Mouse (Mus musculus) right cerebral cortex, postnatal 25 days (tissue): ENCODE data around the gene Gm10563.

Experiments
- DNase-seq: peaks from one replicate; pipeline ENCODE4 v3.0.0; 2022

The Gm10563 gene

DNA sequence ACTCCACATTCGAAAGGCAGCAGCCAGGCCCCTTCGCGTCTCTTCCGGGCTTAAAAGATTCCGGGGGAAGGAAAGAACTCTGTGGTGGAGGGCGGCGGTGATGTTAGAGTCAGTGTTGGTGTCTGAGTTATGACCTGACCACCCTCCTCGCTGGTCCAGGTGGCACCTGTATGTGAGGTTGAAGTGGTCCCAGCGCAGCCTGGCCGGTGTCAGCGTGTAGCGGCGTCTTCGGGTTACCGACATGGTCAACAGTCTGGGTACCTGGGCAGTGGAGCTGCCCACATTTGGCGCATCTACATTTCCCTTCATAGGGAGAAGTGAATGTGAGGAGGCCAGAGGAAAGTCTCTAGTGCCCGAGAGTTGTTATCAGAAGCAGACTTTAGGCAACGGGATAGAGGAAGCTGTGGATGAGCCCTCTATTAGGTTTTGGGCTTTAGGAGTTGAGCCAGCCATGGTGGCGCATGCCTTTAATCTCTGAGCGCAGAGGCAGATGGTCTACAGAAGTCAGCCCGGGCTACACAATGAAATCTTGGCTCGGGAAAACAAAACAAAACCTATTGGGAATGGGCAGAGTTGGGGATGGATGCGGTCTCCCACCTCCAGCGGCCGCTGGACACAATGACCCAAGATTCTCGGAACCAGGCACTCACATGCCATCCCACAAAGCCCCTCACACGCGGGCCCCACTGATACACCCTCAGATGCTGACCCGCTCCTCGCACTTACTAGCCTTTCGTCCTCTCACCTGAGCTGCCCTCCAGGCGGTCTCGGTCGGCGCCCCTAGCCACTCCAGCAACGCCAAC is 7.3 kb upstream of the Gm10563 start:
- no peak for DNase-seq

- no peak for DNase-seq
Observed at GRCm38 (mm10) chr4:155651553-155652269, 6.5 kb upstream of the Gm10563 start.

GRCm38 (mm10) chr4:155649355-155649754 is 4.1 kb upstream of the Gm10563 start:
- DNase-seq: no peak

- DNase-seq: no peak
Observed at GRCm38 (mm10) chr4:155645721-155646120, 513 bp upstream of the Gm10563 start.

DNA sequence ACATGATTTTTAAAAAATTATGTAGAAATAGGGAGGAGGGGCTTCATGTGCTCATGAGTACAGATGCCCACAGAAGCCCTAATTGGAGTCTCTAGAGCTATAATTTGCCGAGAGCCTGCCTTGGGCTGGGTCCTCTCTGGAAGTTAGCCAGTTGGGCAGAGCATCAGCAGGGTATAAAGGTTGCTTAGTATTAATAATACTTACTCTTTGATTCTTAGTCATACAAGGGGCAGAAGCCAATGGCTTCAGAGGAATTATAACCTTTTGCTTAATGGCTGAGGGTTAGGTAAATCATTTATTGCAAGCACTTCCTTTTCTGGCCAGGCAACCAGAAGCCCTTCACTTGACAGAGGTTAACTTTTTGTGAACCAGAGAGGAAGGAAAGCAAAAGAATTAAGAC is 1.7 kb downstream of the Gm10563 start:
- no peak for DNase-seq

- DNase-seq: no peak
Observed at GRCm38 (mm10) chr4:155635766-155636499, 9.3 kb downstream of the Gm10563 start.

- DNase-seq: no peak
Observed at GRCm38 (mm10) chr4:155630267-155630666, 14.9 kb downstream of the Gm10563 start.

DNA sequence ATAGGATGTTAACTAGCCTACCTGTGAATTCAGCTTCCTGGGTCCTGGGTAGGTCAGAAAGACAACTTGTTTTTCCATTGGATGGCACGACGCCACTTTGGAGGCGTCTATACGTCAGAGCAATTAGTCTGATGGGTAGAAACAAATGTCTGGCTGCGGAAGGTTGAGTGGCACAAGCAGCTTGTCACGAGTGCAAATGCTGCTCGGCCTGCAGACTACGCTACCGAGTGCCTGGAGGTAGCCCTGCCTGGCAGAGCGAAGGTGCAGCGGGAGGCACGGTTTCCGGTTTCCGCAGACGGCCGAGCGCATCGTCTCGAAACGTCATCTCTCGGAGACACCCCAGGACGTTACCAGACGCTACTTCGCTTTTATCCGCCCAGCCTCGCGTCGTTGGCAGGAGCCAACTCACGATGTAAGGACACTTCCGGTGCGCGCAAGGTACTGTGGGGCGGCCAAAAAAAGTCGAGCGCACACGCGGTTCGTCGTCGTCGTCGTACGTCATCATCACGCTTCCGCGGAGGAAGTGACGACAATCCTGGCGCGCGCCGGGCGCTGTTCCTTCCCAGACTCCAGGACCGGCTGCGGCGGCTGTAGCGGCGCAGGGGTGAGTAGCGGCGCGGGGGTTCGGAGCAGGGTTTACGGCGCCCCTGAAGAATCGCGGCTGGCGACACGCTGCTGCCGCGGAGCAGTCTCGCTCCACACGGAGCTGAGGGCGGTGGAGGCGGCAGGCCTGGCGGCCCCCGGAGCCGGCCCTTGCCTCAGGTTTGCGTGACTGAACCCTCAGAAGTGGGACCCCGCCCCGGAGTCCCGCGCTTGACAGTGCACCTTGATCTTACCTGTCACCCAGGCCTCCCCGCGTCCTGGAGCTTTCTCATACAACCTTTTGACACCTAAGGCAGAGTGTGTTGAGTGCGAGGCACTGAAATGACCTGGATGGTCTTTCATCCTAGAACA is 20.6 kb downstream of the Gm10563 start, which contains the start of gene Cdk11b:
Gene Cdk11b (plus strand): TSS at position 517 of the 954 bp plus-strand sequence.
- DNase-seq: peak; percentile 96

- no peak for DNase-seq
Observed at GRCm38 (mm10) chr4:155618321-155618720, 26.9 kb downstream of the Gm10563 start.

DNA sequence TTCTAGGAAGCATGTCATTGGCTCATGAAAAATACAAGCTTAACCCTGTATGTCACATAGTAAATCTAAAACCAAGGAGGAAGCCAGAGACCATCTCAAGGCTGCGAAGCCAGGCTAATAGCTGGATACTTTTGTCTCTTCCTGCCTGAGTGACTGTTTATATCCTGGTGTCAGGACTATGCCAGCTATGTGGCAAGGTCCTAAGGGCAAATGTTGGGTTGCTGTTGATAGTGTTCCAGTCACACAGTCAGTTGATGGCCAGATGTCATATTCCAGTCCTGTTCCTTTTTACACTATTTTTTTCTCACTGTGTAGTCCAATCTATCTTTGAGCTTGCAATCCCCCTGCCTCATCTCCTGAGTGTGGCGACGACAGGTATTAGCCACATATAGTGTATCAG is 31.9 kb downstream of the Gm10563 start:
- DNase-seq: no peak

- DNase-seq: no peak
Observed at GRCm38 (mm10) chr4:155611860-155612259, 33.3 kb downstream of the Gm10563 start.

DNA sequence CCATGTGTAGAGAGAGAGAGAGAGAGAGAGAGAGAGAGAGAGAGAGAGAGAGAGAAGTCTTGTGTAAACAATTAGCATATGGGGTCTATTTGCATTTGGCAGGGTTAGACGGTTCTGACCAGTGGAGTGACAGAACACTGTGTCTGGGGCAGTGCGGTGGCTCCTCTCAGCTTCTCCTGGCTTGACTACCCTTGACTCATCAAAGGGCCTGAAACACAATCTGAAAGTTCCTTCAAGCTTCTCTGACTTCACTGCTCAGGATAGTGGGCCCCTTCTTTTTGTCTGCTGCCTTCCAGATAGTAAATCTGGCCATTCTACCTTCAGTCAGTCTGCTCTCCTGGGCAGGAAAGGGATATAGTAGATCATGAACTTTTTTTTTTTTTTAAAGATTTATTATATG is 38.4 kb downstream of the Gm10563 start:
- no peak for DNase-seq

DNA sequence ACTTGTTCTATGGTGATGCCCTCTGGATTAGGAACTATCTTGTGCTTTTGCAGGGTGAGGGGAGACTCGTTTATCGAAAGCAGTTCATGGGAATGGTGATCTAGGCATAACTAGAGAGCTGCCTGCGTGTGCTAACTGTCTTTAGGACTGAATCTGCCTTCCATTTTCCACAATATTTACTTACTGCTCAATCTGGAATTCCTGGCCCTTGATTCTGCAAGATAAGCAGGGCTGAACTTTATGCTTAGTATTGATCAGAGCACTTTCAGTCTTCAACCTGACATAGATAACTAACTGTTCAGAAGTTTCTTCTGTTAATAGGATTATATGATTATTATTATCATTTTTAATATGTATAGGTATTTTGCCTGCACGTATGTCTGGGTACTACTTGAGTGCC is 40.1 kb downstream of the Gm10563 start:
- no peak for DNase-seq

GRCm38 (mm10) chr4:155603801-155604200 is 41.4 kb downstream of the Gm10563 start:
- DNase-seq: no peak

DNA sequence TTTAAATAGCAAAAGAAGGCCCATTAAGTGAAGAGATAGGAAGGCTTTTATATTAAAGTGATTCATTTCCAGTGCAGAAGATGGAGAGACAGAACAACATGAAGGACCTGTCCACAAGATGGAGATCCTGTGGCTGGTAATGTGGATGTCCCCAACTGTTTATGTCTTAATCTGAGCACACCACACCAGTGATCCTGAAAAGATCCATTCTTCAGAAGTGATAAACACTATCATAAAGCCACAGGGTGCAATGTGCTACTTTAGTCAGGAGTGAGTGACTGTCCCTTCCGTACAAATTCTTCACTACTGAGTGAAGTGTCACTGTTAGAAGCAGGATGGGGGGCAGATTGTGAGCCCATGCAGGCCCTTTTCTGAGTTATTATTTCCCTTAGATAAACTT is 42.5 kb downstream of the Gm10563 start:
- DNase-seq: no peak

- no peak for DNase-seq
Observed at GRCm38 (mm10) chr4:155601997-155602456, 43.2 kb downstream of the Gm10563 start.

- peak; percentile 95 for DNase-seq
Observed at GRCm38 (mm10) chr4:155601091-155601996, 43.9 kb downstream of the Gm10563 start, which contains the start of gene Slc35e2. TSS of gene Slc35e2 (plus strand) at chr4:155601416.

DNA sequence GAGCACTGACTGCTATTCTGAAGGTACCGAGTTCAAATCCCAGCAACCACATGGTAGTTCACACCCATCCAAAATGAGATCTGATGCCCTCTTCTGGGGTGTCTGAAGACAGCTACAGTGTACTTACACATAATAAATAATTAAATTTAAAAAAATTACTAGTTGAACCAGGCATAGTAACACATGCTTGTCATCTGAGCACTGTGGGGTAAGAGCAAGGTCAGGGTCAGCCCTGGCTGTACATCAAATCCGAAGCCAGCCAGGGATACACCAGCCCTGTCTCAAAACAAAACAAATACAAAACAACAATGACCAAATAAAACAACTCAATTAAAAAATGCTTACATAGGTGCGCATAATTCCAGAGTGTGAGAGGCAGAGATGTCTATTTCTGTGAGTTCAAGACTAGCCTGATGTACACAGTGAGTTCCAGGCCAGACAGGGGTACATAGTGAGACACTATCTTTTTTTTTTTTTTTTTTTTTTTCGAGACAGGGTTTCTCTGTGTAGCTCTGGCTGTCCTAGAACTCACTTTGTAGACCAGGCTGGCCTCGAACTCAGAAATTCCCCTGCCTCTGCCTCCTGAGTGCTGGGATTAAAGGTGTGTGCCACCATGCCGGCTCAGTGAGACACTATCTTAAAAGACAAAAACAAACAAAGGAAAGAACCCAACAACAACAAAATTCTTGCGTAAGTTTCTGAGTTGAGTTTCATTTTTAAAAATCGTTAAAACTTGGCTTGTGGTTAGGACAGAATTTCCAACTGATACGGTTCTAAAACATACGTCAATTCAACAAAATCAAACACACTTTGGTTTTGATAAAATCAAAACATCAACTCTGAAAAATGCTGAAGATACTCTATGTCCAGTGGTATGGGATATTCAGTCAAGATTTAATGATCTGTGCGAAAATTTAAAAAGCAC is 45.0 kb downstream of the Gm10563 start:
- DNase-seq: no peak

DNA sequence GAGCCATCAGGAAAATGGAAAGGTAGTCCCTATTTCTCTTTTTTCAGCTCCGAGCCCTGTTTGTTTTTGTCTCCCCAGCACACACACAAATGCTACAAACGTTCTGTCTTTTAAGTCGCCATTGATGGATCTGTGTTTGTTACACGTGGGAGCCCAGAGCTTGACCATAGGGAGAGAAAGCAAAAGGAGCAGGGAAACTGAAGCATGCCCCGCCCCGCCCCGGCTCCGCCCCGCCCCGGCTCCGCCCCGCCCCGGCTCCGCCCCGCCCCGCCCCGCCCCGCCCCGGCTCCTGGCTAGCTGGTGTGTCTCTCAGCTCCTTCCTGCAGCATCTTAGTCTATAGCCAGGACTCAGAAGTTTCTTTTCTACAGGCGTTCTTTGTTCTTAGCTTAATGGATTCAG is 46.7 kb downstream of the Gm10563 start:
- no peak for DNase-seq

GRCm38 (mm10) chr4:155596606-155597005 is 48.6 kb downstream of the Gm10563 start:
- no peak for DNase-seq
